Mouse (Mus musculus) heart, postnatal 4 days (tissue): Measurements from ENCODE around the gene Timp3. TPM values are rescaled to one million over a fixed set of nuclear protein-coding genes. Genes with fewer than 3 reads are reported as not detected.

Experiments used
- DNase-seq: peaks from one replicate; pipeline ENCODE4 v3.0.0; 2021
- total RNA-seq, 2 experiments: library from RNA; stranded (reverse); gene quantifications; 2 replicates each; pipeline ENCODE4 v1.2.3; 2021

Timp3 gene
- total RNA-seq, 2 experiments from 2014 or later = 139 to 143 TPM

DNA sequence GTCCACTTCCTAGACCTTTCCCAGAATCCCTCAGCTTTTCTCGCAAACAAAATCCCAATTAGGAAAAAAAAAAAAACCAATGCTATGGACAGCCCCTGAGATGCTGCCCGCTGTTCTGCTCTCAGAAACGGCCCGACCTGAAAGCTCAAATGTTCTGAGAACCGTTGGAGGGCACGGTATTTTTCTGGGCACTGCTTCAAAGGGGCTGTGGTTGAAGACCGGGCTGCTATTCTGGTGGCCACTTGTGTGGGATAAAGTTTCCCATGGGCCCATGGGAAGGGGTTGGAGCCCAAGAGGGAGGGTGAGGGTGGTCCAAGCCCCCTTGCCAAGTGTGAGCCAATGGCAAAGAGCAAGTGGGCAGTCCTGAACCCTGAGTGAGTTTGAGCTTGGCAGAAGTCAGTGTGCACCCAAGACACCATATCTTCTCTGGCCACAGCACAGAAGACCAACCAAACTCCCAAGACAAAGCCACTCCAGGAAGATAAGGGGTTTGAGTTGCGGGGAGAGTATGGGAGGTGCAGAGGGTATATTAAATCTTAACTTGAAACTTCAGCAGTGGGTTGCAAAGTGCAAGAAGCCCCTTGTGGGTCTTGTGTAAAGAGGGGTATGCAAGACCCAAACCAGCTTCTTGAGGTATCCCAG, 29.2 kb downstream of the Timp3 start:
- DNase-seq = no peak

DNA sequence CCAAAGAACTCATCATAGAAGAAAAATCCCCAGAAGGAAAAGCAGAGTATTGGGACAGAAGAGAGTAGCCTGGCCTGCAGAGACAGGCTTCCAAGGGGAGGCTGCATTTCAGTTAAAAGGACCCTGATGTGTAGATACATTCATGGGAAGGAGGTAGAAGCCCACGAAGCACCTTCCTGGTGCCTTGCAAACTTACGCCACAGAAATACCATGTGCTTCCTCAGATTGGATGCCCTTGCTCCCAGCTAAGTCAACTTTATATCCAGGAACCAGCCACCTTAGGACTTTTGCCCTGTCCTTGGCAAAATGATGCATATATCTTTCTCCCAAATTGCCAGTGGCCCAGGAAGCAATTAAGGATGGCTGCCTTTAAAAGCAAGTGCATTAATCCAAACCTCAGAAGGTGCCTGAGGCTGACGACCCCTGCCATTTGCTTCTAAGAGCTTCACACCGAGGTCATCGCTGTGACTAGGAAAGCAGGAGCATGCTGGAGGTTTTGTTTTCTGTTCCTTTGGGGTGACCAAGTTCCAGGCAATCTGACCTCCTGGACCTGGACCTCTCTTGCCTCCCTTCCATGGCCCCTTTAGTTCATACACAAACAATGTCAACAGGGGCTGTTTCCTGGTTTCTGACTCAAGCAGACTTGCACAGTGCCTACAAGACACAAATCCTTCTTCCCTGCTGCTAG, 31.0 kb downstream of the Timp3 start:
- no peak for DNase-seq

DNA sequence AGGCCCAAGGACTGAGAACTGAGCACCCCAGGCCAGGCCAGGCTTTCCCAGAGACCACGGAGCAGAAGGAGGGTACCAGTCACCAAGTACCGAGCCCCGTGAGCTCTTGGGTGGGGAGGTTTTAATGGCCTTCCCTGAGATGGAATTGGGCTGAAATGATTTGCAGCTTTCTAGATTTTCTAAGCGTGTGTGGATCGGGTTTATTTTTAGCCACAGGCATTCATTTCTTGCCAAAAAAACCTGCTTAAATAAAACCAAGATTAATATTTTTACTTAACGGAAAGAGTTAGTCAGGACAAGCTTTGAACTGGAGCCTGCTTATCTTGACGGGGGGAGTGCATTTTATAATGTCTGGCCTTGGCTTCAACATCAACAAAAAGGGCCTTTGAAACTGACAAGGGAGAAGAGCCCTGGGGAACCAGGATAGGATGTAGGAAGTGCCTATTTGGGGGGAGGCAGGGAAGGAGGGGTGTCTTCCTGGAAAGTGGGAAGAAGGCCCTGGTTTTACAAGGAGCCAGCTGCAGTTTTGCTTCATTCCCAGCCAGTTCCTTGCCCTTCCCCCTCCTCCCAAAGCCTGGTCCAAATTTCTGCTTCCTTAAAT, 31.6 kb downstream of the Timp3 start:
- peak; percentile 47 for DNase-seq

DNA sequence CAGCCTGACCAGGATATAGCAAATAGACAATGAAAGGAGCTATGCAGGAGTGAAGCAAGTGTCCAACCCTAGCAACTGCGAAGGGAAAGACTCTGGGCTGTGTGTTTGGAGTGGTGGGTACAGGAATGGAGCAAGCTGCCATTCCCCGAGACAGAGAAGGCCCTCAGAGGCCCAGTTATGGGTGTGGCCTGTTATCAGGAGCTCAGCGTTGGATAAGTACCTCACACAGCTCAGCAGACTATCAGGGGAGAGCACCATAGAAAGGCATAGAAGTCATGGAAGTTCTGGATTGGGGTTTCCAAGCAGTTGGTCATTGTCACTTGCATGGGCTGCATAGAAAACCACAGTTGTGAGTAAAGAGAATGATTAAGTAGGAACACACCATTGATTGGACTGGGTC, 32.8 kb downstream of the Timp3 start:
- DNase-seq = no peak

DNA sequence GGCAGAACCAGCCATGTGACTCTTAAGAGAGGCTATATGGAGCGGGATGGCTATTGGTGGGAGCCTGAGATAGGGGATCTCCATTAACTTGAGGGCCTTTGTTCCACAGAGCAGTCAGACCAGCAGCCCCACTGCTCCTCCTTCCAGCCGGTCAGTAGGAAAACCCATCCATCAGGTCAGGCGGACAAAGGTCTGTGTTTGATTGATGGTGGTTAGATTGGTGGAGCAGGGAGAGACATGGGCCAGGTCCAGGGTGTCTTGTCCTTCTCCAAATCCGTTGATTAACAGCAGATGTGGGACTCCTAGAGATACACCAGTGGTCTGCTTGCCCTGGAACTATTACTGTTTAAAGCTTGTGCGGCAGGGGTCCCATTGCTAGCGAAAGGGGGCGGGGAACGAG, 34.4 kb downstream of the Timp3 start:
- DNase-seq = no peak

DNA sequence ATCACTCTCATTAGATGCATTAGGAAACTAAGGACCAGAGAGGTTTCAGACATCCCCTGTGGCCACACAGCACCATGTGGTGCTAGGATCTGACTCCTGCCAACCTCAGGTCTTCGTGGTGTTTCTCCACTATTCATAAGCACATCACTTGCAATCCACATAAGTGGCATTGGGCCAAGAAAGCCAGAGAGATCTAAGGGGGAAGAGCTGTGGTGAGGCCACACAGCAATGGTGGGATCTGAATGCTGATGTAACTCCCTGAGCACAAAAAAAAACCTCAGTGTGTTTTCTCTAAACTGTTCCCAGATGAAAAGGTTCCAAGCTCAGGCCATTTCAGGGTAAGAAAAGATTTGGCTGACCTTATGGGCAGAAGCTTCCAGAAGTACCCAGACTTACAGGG, 36.3 kb downstream of the Timp3 start:
- no peak for DNase-seq

DNA sequence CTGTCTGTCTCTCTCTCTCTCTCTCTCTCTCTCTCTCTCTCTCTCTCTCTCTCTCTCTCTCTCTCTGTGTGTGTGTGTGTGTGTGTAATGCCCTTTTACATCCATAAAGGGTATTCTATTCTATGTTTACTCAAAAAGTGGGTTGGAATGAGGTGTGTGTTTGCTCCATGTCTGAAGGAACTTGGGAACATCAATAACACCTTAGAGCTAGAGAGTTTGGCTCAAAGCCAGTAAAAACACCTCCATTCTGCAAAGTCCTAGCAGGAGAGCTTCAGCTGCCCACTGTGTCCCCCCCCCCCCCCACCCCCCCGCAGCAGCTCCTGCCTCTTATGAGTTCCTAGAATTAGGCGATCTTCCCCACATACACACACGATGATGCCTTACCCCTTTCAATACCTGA, 37.1 kb downstream of the Timp3 start:
- no peak for DNase-seq

DNA sequence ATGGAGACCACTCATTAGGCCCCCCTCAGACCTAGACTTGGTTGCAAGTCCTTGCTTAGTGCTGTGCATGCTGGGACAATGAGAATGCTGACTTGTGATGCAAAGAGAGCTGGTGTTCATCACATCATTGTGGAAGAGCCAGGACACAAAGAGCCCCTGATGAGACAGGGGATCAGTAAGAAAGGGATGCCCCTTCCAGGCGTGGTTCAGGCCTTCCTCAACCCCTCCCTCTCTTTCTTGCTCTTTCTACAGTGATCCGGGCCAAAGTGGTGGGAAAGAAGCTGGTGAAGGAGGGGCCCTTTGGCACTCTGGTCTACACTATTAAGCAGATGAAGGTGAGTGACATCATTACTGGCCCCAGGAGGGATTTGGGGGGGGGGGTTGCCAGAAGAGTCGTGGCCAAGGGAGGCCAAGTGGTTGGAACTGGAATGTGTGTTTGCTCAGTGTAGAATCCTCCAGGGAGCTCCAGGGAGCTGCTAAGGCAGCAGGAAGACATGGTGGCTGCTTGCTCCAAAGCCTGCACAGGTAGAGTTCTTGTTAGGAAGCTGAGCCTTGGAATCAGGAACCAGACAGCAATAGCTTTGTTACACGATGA, 38.0 kb downstream of the Timp3 start:
- DNase-seq = no peak

DNA sequence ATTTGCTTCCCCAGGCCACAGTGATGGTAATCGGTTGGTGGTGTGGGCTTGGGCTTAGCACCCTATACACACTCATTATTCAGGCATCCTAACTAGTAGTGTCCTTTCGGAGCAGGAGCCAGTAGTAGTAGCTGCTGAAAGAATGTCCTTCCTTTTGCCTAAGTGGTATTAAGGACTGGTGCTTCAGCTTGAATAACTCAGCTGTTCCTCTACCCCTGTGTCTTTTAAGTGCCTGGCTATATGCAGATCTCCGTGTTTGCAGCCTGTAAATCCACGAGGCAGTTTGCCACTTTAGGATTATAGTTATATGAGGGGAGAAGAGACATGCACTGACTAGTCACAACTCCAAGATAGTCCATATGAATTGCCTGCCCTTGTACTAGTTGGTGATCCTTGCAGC, 38.9 kb downstream of the Timp3 start:
- no peak for DNase-seq

DNA sequence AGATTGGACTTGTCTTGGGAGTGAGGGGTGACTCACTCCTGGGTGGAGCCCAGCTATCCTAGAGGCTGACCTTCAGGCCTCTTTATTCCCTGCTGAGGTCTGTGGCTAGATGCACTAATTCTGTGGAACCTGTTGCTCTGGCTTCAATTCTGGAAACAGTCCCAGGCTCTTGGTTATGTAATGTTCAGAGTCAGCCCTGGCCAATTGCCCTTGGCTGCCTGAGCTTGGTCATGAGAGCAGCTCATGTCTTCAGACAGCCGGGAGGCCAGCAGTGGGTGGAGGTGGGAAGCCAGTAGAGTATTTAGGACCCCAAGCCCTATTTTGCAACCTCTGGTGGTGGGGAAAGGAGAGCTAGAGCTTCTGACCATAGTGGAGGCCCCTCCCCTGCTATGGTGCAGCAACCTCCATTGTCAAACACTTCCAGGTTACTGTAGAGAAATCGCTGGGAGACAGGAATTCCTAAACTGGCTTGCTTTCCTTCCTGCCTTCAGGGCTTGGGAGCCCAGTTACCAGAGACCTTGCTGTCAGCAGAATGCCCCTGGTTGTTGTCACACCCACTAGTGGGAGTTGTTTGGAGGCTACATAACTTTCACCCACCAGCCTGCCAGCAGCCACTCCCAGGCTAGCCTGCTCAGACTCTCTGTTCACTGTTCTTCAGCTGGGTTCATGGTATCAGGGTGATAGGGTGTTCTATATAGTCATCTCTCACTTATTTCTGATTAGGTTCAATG, 39.6 kb downstream of the Timp3 start:
- DNase-seq = peak; percentile 92

DNA sequence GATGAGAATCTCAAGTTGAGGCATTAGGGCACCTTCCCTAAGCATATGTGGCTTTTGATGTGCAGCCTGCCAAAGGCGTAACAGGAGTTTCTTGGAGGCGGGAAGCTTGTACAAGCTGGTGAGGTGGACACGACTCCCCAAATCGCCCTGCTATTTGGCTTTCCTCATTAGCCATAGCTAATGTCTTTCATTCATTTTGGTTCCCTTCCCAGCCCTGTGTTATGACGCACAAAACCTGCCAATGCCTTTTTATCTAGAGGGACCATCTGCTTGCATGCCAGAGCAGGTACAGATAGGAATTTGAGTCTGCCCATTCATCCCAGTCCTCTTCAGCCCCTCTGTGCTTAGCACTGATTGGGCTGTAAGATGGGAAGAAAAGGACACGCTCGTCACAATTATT, 40.2 kb downstream of the Timp3 start:
- no peak for DNase-seq

DNA sequence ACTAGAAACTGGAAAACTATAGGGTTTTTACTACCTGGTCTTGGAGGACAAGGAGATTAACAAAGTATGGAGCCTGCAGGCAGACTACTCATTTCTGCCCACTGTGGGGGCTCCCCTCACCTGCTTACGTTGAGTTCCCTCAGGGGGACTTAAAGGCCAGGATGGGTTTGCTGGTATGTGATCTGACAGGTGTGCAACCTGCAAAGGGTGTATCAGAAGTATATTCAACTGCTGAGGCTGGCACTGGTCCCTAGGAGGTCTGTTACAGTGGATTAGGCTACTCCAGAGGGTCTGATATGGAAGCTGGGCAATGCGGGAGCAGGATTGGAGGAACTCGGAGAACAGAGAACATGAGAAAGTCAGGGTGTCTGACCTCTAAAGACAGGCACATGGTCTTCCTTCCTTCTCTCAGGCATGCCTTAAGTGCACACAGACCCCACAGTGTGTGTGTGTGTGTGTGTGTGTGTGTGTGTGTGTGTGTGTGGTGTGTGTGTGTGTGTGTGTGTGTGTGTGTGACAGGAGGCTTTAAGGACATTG, 40.9 kb downstream of the Timp3 start:
- no peak for DNase-seq

DNA sequence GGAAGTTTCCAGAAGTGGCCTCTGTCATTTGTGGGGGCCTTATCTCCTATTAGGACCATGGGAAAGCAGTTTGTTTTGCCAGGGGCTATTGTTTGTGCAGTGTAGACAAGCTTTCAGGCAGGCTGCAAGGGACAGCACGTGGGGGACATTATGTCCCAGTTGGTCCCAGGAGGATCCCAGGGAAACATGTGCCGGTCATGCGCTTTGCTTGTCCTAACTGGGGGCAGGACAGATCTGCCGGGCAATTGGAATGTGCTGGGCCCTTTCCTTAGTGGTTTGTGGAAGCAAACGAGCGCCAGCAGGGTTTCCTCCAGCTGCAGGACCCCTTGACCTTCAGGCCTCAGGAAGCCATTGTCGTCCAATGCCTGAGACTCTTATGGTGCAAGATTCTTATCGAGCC, 41.4 kb downstream of the Timp3 start:
- DNase-seq = peak; percentile 81

DNA sequence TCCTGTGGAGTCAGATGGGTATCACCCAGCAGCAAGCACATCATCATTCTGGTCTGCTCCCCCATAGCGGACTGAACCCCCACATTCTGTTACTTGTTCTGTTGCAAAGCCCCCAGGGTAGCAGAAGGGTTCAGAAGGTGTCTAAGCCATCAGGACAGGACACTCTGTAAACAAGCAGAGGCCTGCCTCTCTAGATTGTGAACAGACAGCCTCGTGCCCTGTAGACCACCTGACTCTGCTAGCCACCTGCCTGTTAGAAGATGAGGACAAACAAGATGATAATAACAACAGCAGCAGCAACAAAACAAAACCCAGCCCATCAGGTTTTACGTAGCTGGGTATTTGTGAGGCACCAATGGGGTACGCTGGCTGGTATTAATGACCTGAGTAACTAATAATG, 42.0 kb downstream of the Timp3 start:
- no peak for DNase-seq

DNA sequence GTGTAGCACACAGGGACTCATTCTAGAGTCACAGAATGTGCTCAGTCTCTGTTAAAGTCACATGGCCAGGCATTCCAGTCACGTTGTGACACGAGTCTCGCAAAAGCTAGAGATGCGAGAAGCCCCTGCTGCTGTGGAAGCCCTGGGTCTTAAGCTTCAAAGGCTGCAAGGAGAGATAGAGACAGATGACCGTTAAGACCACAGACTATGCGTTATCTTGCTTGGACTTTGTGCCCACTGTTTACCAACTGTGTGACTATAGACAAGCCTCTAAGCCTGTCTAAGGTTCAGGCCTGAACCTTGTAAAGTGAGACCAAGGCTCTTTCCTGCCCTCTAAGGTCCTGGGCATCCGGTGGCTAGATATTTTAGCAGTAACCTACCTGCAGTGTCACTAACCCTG, 42.5 kb downstream of the Timp3 start:
- DNase-seq = no peak

DNA sequence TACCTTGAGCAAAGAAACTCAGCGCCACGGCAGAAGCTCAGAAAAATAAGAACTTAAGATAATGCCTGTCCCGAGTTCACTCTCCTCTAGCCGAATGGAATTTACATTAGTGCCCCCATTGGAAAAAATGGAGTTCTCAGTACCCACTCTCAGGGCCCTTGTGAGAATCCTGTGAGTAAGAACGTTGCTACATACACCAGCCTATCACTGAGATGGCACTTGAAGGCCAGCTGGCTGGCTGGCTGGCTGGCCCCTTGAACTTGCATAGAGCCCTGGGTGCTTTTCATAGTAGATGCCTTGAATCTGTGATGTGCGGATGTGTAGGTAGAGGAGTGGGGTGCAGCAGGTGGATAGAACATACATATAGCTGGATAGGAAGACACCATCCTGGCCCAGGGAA, 43.2 kb downstream of the Timp3 start:
- no peak for DNase-seq

DNA sequence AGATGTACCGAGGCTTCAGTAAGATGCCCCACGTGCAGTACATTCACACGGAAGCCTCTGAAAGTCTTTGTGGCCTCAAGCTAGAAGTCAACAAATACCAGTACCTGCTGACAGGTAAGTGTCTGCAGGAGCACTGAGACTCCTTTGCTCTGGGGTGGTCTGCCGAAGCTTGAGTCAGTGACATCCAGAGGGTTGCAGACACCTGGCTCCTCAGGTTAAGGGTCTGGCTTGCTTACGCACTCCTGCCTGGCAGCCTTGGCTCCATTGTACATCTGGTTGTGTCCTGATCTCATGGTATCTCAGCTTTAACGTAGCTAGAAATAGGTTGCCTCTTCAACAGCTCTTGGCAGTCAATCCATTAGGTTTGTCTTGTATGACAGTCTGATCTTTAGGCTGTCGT, 43.8 kb downstream of the Timp3 start:
- no peak for DNase-seq

DNA sequence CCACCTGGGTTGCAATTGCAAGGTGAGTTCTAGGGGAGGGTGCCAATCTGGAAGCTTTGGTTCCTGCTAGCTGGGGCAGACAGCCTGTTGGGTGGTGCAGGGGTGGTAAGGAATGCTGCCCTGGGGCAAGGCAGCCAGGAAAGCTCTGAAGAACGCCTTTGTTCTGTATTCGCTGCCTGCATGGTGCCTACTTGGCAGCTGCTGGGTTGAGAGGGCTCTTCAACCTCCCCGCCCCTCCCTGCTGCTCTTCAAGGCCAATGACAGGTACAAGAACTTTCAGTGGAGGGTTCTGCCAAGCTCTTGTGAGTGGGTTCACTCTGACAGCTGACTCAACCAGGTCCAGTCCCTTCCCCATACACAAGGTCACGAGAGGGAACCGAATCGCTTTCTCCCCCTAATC, 44.5 kb downstream of the Timp3 start:
- no peak for DNase-seq

DNA sequence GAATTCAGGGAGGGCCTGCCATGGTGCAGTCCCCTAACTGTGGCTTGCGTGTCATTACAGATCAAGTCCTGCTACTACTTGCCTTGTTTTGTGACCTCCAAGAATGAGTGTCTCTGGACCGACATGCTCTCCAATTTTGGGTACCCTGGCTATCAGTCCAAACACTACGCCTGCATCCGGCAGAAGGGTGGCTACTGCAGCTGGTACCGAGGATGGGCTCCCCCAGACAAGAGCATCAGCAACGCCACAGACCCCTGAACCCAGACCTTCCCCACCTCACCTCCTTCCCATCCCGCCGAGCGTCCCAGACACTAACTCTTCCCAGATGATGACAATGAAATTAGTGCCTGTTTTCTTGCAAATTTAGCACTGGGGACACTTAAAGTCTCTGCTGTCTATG, 45.5 kb downstream of the Timp3 start:
- no peak for DNase-seq

DNA sequence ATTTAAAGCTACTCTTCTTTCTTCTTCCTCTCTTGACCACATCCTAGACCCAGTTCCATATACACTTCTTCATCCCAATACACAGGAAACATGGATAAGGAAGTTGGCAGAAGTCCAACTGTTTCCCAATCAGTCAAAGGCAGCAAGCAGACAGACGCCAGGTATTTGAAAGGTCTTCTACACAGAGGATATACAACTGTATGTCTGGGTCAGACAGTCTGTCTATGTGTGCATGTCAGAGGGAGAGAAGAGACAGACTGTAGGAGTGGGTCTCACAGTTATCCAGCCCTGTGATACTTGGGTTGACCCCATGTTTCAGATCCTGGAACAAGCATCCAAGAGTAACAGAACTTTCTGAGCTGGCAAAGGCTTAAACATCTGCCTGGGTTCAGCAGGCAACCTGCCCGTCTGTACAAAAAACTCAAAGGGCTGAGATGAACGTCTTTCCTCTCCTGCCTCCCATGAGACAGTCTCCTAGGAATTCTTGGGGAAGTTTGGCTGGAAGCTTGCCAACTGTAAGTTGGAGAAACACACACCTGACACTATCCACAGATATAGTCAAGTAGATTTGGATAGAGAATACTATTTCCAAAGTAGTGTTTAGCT, 46.2 kb downstream of the Timp3 start:
- DNase-seq = no peak

DNA sequence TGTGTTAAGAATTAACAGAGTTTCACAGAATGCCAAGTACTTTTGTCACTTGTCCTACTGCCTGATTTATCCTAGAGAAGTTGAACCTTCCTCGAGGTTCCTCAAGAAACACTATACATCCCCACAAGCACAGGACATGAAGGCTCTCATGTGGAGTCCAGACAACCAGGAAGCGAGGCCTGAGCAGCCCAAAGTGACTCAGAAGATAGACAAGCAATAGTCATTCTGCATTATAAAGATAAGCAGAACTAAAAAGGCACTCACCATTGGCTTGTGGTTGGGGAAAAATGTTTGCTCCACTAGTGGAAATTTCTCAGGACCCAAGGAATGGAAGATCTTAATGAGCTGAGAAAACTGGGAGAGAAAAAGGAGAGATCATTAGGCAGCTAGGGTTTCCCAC, 51.1 kb downstream of the Timp3 start:
- no peak for DNase-seq

DNA sequence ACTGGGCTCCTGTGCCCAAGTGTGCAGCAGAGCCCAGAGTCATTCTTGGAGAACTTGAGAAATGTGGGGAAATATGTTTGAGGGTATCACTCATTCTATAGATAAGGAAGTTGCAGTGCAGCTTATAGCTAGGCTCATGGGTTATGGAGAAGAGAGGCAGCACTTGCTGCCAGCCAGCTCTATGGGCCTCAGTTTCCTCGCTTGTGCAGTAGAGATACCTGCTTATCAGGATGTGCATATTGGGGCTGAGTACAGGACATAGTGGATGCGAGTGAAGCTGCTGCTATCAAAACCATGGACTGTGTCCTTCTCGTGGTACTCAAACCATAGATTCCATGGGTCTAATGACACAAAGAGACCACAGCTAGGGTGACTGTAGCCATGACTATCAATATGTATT, 52.3 kb downstream of the Timp3 start:
- DNase-seq = no peak
